Mouse (Mus musculus) ovary, postnatal 10 days (tissue): ENCODE measurements at regions not wholly inside any gene's neighbourhood (a gene's known extent, or its start where the extent isn't known, plus 50 kb on each side); places are given as distances from the start of the nearest gene placed in this dataset.
"Not testable (repeated sequence)": the region's sequence is repeated elsewhere in the genome, so short reads cannot be mapped to it uniquely, and the experiment has no call there.

Source experiments
- DNase-seq: peaks from one replicate; pipeline ENCODE4 v3.0.0; 2022; ENCODE audit warnings: low spot score

DNA sequence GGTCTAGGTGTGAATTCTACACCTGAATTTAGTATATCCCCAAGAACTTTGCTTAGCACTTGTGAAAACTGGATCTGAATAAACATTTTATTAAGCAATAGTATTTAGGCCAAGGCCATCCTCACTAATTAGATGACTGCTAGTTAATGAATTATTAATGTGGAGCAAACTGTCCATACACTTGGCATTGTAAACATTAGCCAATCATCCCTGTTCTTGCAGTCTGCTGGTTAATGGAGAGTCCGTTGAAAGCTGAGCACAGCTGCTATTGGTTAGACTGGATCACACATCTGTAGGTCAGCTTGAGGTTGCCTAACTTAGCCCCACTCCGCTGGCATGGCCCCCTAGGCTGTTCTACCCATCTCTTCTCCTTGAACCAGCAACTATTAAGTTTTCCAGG is 826.2 kb upstream of the 4930452B06Rik start:
- DNase-seq: no peak

DNA sequence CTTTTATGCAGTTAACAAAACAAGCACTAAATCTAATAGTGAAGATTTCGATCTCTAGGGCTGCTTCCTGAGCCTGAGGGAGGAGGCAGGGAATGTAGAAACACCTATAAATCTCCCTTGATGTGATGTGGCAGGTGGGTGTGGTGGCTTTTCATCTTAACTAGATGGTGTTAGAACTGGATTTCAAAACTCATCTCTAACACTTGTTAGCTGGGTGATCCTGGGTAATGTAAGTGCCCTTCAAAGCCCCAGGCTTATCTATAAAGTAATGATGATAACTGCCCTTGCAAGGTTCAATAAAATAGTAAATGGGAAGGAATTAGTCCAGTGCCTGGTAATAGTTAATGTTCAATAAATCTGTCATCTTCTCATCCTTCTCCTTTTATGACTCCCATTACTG is 822.5 kb upstream of the 4930452B06Rik start:
- no peak for DNase-seq

DNA sequence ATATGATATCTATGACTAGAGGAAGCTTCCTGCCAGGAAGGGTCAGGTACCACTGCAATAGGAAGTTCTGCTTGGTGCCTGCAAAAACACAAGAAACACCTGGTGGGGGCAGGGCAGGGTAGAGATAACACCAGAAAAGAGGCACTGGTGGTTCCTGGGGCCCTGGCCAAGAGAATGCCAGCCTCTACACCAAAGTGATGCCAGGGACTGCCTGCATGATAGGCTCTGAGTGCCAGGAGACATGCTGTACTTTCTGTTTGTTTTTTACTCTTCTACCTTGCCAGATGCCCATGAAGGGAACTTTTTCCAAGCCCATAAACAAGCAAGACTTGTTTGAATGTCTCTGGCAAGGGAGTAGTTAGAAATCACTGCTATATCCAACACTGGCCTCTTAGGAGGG is 812.9 kb upstream of the 4930452B06Rik start:
- no peak for DNase-seq

DNA sequence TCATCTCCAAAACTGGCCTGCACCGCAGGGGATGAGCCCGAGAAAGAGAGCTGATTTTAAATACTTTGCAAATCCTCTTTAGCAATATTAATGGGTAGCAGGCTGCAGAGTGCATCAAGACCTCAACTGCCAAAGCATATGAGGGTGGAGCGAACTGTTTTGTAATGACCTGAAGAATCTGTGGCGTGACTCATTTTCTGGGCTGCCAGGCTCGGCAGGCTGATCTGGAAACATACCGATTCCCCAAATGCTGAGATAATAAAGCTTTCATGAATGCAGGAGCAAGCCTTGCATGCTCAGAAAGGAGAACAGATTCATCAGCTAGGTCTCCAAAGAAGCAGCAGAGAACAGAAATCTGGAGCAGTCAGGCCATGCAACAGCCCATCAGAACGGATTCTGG is 809.1 kb upstream of the 4930452B06Rik start:
- no peak for DNase-seq

- no peak for DNase-seq
These were observed 803.6 kb upstream of the 4930452B06Rik start for GRCm38 (mm10) chr14:9469686-9470085.

DNA sequence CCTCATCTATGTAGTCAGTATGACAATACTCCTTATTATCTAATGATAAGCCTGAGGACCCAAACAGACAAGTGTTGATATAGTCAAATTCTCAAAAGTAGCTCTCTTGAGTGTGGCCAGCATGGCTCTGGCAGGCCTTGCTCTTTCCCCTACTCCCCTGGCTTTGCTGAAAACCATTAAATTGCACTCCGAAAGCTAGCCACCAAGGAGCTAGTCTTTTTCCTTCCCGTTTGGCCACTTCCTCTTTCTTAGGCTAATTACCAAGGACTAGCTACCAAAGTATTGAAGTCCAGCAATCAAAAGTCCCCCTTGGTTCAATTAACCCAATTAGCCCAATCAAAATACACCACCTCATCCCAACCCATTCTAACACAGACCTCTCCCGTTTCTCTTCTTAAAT is 802.6 kb upstream of the 4930452B06Rik start:
- no peak for DNase-seq

GRCm38 (mm10) chr14:9467690-9468458 is 801.8 kb upstream of the 4930452B06Rik start:
- DNase-seq: no peak

GRCm38 (mm10) chr14:9460006-9460405 is 794.0 kb upstream of the 4930452B06Rik start:
- no peak for DNase-seq

- no peak for DNase-seq
These were observed 792.8 kb upstream of the 4930452B06Rik start for GRCm38 (mm10) chr14:9458856-9459255.

- no peak for DNase-seq
These were observed 791.9 kb upstream of the 4930452B06Rik start for GRCm38 (mm10) chr14:9457801-9458495.

GRCm38 (mm10) chr14:9455986-9456385 is 789.9 kb upstream of the 4930452B06Rik start:
- DNase-seq: no peak

GRCm38 (mm10) chr14:9449942-9450341 is 783.9 kb upstream of the 4930452B06Rik start:
- no peak for DNase-seq

- DNase-seq: no peak
These were observed 771.9 kb upstream of the 4930452B06Rik start for GRCm38 (mm10) chr14:9437896-9438295.

DNA sequence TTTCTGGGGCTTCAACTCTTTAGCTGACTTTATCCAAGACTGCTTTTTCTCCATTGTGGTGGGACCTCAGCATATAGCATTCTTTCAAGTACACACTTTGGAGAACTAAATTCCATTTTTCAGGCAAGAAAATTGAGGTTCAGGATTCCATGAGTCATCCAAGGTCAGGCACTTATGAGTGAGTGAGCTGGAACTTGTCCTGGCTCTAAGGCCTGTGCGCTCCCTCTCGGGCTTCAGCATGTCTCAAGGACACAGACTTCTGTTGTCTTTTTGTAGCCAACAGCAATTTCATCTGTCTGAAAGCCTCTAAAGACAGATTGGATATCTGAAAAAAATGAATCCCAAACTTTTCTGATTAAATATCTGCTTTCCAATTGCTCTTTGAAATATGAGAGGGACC is 769.1 kb upstream of the 4930452B06Rik start:
- DNase-seq: no peak

DNA sequence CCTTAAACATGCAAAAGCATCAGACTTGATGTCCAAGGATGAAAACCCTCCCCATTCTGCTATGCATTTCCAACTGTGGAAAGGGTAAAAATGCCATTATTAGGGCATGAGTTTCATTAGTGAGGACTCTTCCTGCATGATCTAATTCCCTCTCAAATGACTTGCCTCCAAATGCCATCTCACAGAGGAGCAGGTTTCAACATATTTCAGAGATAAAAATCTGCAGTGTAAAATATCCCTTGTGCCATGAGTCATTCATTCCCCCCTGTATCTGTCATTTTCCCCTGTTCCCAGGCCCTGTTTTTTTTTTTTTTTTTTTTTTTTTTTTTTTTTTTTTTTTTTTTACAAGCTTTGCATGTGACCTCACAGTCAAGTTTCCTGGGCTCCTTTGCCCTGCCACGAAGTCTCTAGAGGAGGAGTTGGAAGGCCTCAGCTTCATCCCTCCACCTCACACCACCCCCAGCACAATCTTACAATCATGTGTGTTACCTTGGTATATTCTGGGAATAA is 767.1 kb upstream of the 4930452B06Rik start:
- no peak for DNase-seq

GRCm38 (mm10) chr14:9431798-9432197 is 765.8 kb upstream of the 4930452B06Rik start:
- DNase-seq: no peak

GRCm38 (mm10) chr14:9411822-9412403 is 745.9 kb upstream of the 4930452B06Rik start:
- no peak for DNase-seq

DNA sequence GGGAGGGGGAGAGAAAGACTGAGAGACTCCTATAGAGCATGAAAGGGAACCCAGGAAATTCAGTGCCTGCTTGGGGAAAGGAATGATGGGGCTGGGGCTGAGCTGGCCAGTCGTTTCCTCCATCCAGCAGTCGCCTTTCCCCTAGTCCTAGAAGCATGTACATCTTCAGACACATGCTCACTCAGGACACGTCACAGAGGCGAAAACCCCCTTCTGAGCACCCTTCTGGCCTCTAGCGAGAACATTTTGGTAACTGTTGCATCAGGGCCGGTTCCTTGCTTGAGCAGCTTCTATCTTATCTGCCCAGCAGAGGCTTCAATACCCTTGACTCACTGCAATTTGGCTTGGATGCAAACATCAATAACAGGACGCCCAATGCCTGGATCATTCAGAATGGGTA is 737.6 kb upstream of the 4930452B06Rik start:
- DNase-seq: no peak

GRCm38 (mm10) chr14:9400861-9401260 is 734.8 kb upstream of the 4930452B06Rik start:
- DNase-seq: no peak

DNA sequence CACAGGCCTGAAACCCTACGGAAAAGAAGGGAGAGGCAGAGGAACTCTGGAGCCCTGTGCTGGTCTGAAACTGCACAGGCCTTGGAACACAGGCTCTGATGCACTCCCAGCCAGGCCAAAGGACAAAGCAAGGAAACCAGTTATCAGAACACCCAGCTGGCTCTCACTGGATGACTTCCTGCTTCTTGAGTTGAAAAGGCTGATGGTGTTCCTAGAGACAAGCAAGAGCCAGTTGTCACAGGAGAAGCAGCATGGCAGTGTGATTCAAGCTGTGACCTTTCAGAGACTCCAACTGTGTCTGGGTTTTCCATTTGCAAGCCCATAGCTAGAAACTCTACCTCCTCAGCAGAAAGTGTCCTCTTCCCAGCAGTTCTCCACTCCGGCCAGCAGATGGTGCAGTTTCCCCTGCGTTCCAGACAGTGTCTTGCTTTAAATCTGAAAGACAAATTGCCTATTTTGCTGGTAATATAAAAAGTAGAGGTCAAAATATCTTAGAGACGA is 727.3 kb upstream of the 4930452B06Rik start:
- DNase-seq: peak; percentile 29

GRCm38 (mm10) chr14:9389878-9390536 is 724.0 kb upstream of the 4930452B06Rik start:
- DNase-seq: not testable (repeated sequence)

DNA sequence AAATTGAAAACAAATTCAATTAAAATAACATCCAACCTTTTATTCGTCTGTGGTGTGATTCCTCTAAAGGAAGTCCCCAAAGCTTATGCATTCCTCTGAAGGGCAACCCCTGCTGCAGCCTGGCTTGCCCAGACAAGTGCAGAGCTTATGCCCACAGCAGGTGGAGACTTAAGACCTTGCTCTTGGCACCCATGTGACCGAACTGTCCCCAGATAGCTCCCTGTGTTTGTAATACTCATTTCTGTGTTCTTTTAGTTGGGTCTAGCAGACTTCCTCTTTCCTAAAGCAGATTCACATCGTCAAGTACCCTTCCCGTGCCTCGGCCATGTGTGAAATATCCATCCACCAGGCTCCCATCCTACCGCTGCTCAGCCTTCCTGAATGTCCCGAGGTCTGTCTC is 723.1 kb upstream of the 4930452B06Rik start:
- DNase-seq: no peak
